Mouse (Mus musculus) T-helper 2 cell (primary cell): ENCODE data around the gene Tas1r2.

ENCODE experiments used
- in situ Hi-C: fragments of 300-600 bp; cut with MboI, MseI; formaldehyde crosslinking; loops from one replicate; pipeline ENCODE4 v1.15.1; 2025; ENCODE audit warnings: high pct_unique_total_duplicates

Tas1r2 gene

DNA sequence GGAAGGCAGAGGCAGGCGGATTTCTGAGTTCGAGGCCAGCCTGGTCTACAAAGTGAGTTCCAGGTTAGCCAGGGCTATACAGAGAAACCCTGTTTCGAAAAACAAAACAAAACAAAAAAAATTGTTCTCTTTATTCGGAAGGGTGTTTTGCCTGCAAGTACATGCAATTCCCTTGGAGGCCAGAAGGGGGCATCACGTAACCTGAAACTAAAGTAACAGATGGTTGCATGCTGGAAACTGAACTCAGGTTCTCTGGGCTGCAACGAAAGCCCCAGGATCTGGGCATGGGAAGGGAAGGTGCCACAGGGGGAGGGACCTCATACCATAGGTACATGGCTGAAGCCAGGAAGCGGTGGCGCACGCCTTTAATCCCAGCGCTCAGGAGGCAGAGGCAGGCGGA lies 50.1 kb downstream of the Tas1r2 start:
- in situ Hi-C loops, result no loop called here

DNA sequence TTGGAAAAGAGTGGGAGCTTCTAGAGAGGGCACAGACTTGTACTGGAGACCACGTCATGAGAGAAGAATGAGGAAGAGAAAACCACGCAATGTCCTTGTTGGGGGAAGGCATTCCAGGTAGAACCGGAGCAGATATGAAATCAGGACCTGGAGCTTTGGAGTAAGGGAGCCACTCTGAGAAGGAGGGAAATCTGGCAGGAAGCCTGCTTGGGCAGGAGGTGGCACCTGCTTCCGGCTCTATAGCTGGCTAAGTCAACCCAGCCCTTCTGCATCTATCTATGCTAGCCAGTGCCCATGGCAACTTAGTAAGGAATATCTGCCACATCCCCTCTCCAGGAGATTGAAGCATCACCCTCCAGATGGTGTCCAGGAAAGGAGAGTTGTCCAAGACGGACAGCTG lies 52.6 kb downstream of the Tas1r2 start:
- in situ Hi-C loops, result no loop called here

- in situ Hi-C loops, result no loop called here
Measured at GRCm38 (mm10) chr4:139710467-139711334, 57.4 kb downstream of the Tas1r2 start.

- in situ Hi-C loops, result no loop called here
Measured at GRCm38 (mm10) chr4:139715241-139715932, 62.0 kb downstream of the Tas1r2 start.

- in situ Hi-C loops, result no loop called here
Measured at GRCm38 (mm10) chr4:139716477-139717169, 63.3 kb downstream of the Tas1r2 start.

DNA sequence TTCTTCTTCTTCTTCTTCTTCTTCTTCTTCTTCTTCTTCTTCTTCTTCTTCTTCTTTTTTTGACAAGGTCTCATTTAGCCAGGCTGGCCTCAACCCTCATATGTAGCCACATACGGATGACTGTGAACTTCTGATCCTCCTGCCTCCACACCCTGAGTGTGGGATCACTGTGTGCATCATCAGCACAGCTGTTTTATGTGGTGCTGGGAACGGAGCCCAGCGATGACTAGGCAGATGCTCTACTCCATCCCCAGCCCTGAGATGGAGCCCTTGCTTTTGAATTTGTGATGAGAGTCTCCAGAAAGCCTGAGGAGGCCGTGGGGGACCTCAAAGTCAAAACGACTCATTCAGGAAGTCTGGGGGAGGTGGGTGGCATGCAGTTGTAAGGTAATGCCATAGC lies 65.6 kb downstream of the Tas1r2 start:
- in situ Hi-C loops, result no loop called here
